Mouse (Mus musculus) thymus, adult 18-20 months (tissue): Measurements from ENCODE around the gene BC035044.
"Not testable (repeated sequence)": the region's sequence is repeated elsewhere in the genome, so short reads cannot be mapped to it uniquely, and the experiment has no call there.

ENCODE experiments used
- DNase-seq, 2 experiments: peaks; one replicate each; pipeline ENCODE4 v3.0.0; 2022; ENCODE audit warnings: mixed read lengths in 2 of 2

Gene BC035044

DNA sequence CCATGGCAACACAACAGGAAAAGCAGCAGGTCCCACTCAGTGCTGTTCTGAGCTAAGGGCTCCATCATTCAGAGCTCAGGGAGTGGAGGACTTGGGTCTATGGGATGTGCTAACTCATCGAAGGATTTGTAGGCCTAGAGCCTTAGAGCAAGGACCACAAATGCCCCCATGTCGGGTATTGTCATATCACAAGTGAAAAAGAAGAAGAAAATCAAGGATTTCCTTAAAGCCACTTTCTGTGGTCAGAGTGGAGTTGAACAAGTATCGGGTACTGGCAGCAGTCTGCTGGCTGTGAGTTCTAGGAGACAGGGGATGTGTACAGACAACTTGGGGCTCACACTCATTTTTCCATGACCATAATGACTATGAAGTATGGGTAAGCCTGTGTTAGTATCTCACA is 64.1 kb downstream of the BC035044 start:
- no peak for DNase-seq

GRCm38 (mm10) chr6:128826132-128826531 is 64.8 kb downstream of the BC035044 start, which contains the start of the genes Gm44511 and Klrb1b:
TSS of gene Gm44511 (minus strand) at chr6:128826315.
TSS of gene Klrb1b (minus strand) at chr6:128826331.
- DNase-seq, result no peak

DNA sequence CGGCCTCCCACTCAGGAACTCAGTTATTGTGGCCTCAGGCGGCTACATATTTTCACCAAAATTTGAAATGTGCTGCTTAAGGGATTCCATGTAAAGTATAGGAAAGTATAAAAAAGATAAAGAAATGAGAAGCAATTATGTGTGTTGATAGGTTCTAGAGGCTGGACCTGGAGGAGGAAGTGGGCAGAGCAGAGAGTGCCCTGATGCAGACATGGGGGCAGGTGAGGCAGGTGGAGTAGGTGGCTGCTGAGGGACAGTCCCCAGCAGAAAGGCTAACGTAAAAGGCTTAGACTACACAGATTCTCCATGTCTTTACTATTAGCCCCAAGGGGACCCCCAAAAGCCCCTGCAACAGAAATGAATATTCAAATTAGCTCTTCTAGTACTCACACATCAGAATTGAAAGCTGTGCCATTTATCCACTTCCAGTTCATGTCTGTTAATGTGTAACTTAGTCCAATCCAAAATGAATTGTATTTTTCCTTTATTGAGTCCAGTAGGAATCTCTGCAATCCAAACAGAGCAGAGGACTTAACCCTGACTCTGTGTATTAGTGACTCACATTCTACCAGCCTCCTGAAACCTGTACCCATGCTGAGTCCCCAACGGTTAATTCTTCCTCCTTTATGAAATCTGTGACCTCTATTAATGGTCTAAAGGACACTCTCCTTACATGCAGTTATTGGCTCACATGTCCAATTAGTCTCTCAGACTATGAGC is 72.7 kb downstream of the BC035044 start:
- DNase-seq, result no peak

DNA sequence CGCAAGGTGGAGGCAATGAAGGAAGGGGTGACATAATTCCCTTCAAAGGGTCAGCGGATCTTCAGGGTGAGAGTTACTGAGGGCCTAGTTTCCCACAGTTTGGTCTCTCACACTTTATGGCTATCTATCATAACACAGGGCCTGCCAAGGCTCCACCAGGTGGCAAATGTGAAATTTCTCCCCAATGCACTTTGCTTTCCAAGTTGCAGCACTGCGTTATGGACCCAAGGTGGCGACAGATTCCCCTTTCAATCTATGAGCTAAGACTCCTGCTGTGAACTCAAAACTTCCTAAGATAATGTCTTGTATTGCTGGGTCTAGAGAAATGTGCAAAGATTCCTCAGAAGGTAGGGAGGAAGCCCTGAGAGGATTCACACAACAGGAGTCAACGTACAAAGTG is 82.4 kb downstream of the BC035044 start:
- DNase-seq, result peak; percentile 46 to 58

DNA sequence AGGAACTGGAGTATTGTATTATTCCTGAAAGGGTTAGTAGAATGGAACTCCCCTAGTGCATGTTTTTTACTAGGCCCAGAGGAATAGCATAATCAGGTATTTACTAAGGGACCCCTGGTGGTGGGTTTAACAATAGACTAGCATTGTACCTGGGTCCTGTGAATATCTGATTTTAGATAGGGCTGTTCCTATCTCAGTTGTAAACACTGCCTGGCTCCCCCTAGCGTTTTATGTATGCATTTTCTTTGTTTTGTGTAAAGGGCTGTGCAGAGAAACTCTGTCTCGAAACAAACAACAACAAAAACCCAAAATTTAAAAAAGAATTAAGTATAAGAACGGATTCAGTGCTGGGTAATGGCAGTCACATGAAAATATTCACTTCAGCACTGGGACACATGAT is 83.9 kb downstream of the BC035044 start:
- no peak for DNase-seq

DNA sequence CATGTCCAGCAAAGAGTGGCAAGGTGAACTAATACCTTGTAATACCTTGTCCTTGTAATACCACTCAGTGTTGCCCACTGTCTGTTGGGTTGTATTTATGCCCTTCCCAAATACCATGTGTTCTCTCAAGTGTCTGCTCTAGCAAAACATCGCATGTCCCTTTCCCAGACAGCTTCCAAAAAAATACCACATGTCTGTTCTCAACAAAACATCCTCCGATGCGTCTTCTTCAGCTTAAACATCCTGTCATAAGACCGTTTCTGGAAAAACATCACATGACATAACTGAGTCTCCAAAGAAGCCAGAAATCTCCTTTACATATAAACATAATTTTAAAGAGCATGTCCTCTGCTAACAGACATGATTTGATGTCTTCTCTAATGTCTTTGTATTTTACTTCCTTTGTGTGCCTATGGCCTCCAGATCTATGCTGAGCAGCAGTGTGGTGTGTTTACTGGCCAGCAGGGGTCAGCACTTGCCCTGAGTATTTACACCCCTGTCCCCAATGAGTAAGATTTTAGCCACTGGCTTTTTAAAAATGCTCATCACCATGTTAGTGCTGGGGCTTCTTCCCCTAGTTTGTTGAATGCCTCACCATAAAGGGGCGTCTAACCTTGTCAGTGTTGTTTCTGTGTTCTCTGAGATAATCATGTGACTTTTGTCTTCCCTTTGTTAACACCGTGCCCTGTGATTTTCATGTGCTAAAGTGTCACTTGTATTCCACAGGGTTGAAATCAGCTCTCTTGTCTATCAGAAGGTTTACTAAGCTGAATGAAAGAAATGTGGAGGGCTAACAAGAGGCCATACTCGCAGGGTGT is 85.9 kb downstream of the BC035044 start:
- DNase-seq, result not testable (repeated sequence)

GRCm38 (mm10) chr6:128802999-128803857 is 87.7 kb downstream of the BC035044 start:
- DNase-seq, result peak; percentile 83 to 90

DNA sequence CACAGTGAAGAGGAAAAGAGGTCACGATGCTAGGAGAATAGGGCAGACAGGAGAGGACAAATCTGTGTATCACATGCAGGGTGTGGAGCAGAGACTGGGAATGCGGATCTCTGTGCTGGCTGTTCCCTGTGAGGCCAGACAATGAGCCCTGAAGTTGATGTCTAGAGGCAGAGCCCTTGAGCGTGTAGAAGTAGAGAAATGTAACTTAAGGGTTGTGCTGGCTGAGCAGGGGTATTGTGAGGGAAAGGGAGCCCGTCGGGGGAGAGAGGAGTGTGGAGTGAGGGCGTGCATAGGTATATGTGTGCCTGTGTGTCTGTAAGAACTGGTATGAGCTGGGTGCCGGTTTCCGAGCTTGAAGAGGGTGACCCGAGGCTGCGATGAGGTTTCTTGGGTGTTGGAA is 88.4 kb downstream of the BC035044 start:
- DNase-seq, result no peak

DNA sequence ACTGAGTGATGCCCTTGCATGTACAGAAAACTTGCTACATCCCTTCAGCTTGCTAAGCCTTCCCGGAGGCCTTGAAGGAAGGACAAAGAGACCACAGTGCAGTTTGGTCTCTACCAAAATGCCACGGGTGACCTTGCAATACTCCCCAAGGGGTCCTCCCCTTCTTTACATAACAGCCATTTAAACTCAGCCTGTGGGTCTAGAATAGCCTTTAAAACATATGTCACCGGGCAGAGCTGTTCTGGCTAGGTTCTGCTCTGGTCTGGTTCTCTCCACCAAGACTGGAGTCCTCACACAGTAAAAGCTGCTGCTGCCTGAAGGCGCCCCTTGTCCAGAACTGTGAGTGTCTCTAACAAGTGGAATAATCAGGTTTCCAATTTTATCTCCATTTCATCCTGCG is 90.2 kb downstream of the BC035044 start:
- DNase-seq, result not testable (repeated sequence)

- DNase-seq, result no peak
Measured at GRCm38 (mm10) chr6:128799896-128800270, 91.0 kb downstream of the BC035044 start.

- DNase-seq, result peak; percentile 57 to 72
Measured at GRCm38 (mm10) chr6:128799144-128799895, 91.6 kb downstream of the BC035044 start.
